Comparison of ENCODE assay signal across 8 mouse cellular contexts in the genomic region with DNA sequence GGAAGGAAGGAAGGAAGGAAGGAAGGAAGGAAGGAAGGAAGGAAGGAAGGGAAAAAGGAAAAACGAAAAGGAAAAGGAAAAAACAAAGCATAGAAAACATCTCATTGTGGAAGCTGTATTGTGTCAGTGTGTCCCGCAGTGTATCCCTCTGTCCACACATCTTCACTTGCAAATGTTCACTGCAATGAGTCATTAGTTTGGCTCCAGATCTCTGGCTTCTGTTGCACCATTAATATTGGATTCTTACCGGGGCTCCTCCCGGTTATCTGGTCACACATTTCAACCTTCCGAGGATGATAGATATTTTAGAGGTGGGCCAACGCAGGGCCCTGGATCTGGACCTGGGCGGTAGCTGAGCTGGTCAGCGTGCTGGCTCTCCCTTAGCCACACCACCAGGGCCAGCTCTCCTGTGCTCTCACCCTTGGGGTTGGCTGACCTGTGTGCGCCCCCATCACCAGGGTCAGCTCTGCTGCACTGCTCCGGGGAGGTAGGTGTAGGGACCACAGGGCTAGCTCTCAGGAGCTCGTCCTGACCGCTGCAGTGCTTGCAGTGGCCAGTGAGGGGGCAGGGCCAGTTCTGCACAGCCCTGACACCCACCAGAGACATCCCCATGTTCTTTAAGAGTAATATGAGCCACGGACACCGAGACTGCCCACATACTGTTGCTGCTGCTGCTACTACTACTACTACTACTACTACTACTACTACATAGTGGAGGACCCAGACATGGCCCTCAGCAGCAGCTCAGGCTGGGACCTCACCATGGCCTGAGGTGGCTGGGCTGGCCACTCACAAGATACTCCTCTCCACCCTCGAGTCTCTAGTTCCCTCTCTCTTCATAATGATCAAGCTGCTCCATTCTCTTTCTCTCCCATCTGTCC.
DNase-seq lines count a peak whose midpoint lies in the region; ATAC-seq and TF ChIP-seq lines count a peak whose summit lies in the region.
"Had no signal": no experiment of that assay in that cellular context is flagged by ENCODE, and none has a peak within 500 bp of the region (broad histone marks: within the 10 kb centered on the region; RNA-seq: fewer than 3 reads in every experiment).

No protein-coding gene starts in this region.

- H3K36me3 ChIP-seq in kidney, embryonic 16.5 days (ENCODE audit: insufficient read depth, low read length), result no peaks in the 10 kb centered on the region
- H3K36me3 ChIP-seq in liver, embryonic 16.5 days (ENCODE audit: control insufficient read depth, insufficient read depth), result no peaks in the 10 kb centered on the region

- H3K27me3 ChIP-seq in kidney, embryonic 16.5 days (ENCODE audit: insufficient read depth, low read length), result no peaks in the 10 kb centered on the region
- no peaks in the 10 kb centered on the region for H3K27me3 ChIP-seq in liver, embryonic 16.5 days (ENCODE audit: control insufficient read depth, insufficient read depth, low read depth, low read length)

- H3K4me3 ChIP-seq in kidney, embryonic 16.5 days (ENCODE audit: low read length), result no peak overlapping the region
- no peak overlapping the region for H3K4me3 ChIP-seq in bone marrow macrophage, adult 2 months (ENCODE audit: insufficient read depth, low read length)
- H3K4me3 ChIP-seq in embryonic fibroblast, embryonic 13.5 days (ENCODE audit: insufficient read depth, low read length), result no peak overlapping the region
- H3K4me3 ChIP-seq in liver, embryonic 16.5 days (ENCODE audit: low read depth, low read length), result no peak overlapping the region
- H3K4me3 ChIP-seq: erythroblast, embryonic 14.5 days had no signal

- TF ChIP-seq CTCF in bone marrow macrophage, adult 2 months (IDR thresholded peaks at IDR 0.05; ENCODE audit: low read depth, low read length), result no peak
- no peak for TF ChIP-seq CTCF in embryonic fibroblast, embryonic 13.5 days (IDR thresholded peaks at IDR 0.05; ENCODE audit: borderline replicate concordance, insufficient read depth, low read length)

- peak; percentile 32; the same call in 1 of the 2 replicates for ATAC-seq in kidney, embryonic 16.5 days (ENCODE audit: low FRiP score, low TSS enrichment)
- ATAC-seq in liver, embryonic 16.5 days (ENCODE audit: low read depth), result 0 out of 2 replicates have a peak, but pooled peaks have one; percentile 21

- H3K9ac ChIP-seq in kidney, embryonic 16.5 days (replicated peaks; ENCODE audit: low read length), result 0 out of 2 replicates have a peak overlapping the region, but pooled peaks have one; percentile 19
- no peak overlapping the region for H3K9ac ChIP-seq in liver, embryonic 16.5 days (ENCODE audit: low read depth, low read length)

- H3K27ac ChIP-seq in kidney, embryonic 16.5 days (ENCODE audit: low read length), result peak overlapping the region; percentile 65
- H3K27ac ChIP-seq in bone marrow macrophage, adult 2 months (ENCODE audit: insufficient read depth, low read depth, low read length), result peak overlapping the region; percentile 20; the same call in 1 of the 2 replicates
- peak overlapping the region; percentile 8; the same call in 1 of the 2 replicates for H3K27ac ChIP-seq in embryonic fibroblast, embryonic 13.5 days (ENCODE audit: insufficient read depth, low read length)
- H3K27ac ChIP-seq in liver, embryonic 16.5 days (ENCODE audit: low read length), result no peak overlapping the region

- TF ChIP-seq POLR2A in bone marrow macrophage, adult 2 months (IDR thresholded peaks at IDR 0.05; ENCODE audit: borderline replicate concordance, low read depth, low read length), result no peak
- no peak for TF ChIP-seq POLR2A in embryonic fibroblast, embryonic 13.5 days (IDR thresholded peaks at IDR 0.05; ENCODE audit: low read depth, low read length)

- WGBS in kidney, embryonic 16.5 days, result 51% methylated on average over 15 of the region's 15 CpGs
- 66% methylated on average over 15 of the region's 15 CpGs for WGBS in liver, embryonic 16.5 days (ENCODE audit: insufficient replicate concordance)

- DNase-seq in kidney, adult 18-20 months, result no peak
- DNase-seq in thymus, postnatal 0 days (ENCODE audit: low spot score), result no peak
- no peak for DNase-seq in c-Kit-positive CD71-positive TER-119-positive erythroid progenitor cells, embryonic 14.5 days (ENCODE audit: low spot score)

- H3K4me1 ChIP-seq in kidney, embryonic 16.5 days (ENCODE audit: insufficient read depth, low read length), result peaks cover 58% of the 10 kb centered on the region
- H3K4me1 ChIP-seq in bone marrow macrophage, adult 2 months (ENCODE audit: control insufficient read depth, insufficient read depth, low read length), result peaks cover 12% of the 10 kb centered on the region
- H3K4me1 ChIP-seq in embryonic fibroblast, embryonic 13.5 days (ENCODE audit: control insufficient read depth, insufficient read depth, low read length), result peaks cover 49% of the 10 kb centered on the region
- no peaks in the 10 kb centered on the region for H3K4me1 ChIP-seq in liver, embryonic 16.5 days (ENCODE audit: control insufficient read depth, low read depth, low read length)

- no peak overlapping the region for H3K4me2 ChIP-seq in kidney, embryonic 16.5 days (replicated peaks; ENCODE audit: low read depth, low read length)
- H3K4me2 ChIP-seq in liver, embryonic 16.5 days (ENCODE audit: low read depth, low read length), result no peak overlapping the region

- H3K9me3 ChIP-seq in kidney, embryonic 16.5 days (ENCODE audit: low read length), result no peaks in the 10 kb centered on the region
- H3K9me3 ChIP-seq in liver, embryonic 16.5 days (replicated peaks; ENCODE audit: control insufficient read depth, low read length), result no peaks in the 10 kb centered on the region
